Mouse (Mus musculus) cerebellum, adult 8-10 months (tissue): ENCODE measurements around the gene Ltb.
"Not testable (repeated sequence)": the region's sequence is repeated elsewhere in the genome, so short reads cannot be mapped to it uniquely, and the experiment has no call there.

Experiments used
- DNase-seq: peaks from one replicate; pipeline ENCODE4 v3.0.0; 2022

Gene Ltb

GRCm38 (mm10) chr17:35232043-35232442 is 37.8 kb downstream of the Ltb start:
- peak; percentile 82 for DNase-seq

- no peak for DNase-seq
Measured at GRCm38 (mm10) chr17:35232659-35233058, 38.4 kb downstream of the Ltb start.

GRCm38 (mm10) chr17:35233114-35233980 is 39.1 kb downstream of the Ltb start, which contains the start of gene Atp6v1g2:
TSS of gene Atp6v1g2 (plus strand) at chr17:35233660.
- DNase-seq, result no peak

- not testable (repeated sequence) for DNase-seq
Measured at GRCm38 (mm10) chr17:35234090-35234489, 39.9 kb downstream of the Ltb start.

GRCm38 (mm10) chr17:35234903-35235302 is 40.7 kb downstream of the Ltb start:
- peak; percentile 54 for DNase-seq

- DNase-seq, result peak; percentile 86
Measured at GRCm38 (mm10) chr17:35235614-35236389, 41.6 kb downstream of the Ltb start, which contains the start of gene Nfkbil1. TSS of gene Nfkbil1 (minus strand) at chr17:35235792.

GRCm38 (mm10) chr17:35236390-35236746 is 42.1 kb downstream of the Ltb start:
- DNase-seq, result peak; percentile 100

GRCm38 (mm10) chr17:35236996-35237395 is 42.8 kb downstream of the Ltb start:
- DNase-seq, result no peak

GRCm38 (mm10) chr17:35237504-35237903 is 43.3 kb downstream of the Ltb start:
- DNase-seq, result no peak

GRCm38 (mm10) chr17:35239700-35240099 is 45.5 kb downstream of the Ltb start:
- DNase-seq, result no peak

- DNase-seq, result peak; percentile 54
Measured at GRCm38 (mm10) chr17:35240384-35241304, 46.4 kb downstream of the Ltb start.

- peak; percentile 95 for DNase-seq
Measured at GRCm38 (mm10) chr17:35241305-35242014, 47.2 kb downstream of the Ltb start, which contains the start of gene Ddx39b. TSS of gene Ddx39b (plus strand) at chr17:35241746.

- DNase-seq, result no peak
Measured at GRCm38 (mm10) chr17:35242015-35242941, 48.0 kb downstream of the Ltb start.

GRCm38 (mm10) chr17:35243086-35243485 is 48.8 kb downstream of the Ltb start:
- peak; percentile 56 for DNase-seq

GRCm38 (mm10) chr17:35244999-35245398 is 50.8 kb downstream of the Ltb start:
- no peak for DNase-seq
